Mouse (Mus musculus) liver, embryonic 13.5 days (tissue): ENCODE measurements around the gene Zc3h4. TPM values are rescaled to one million over a fixed set of nuclear protein-coding genes. Genes with fewer than 3 reads are reported as not detected.

Experiments used
- ATAC-seq: fragments of 200-750 bp; cut with Nextera tagmentation; 2 replicates; pipeline ENCODE4 v1.8.0; 2017; ENCODE audit warnings: low read depth, mild to moderate bottlenecking, moderate number of reproducible peaks, moderate library complexity
- DNase-seq: peaks from one replicate; pipeline ENCODE4 v3.0.0; 2022
- H3K27ac ChIP-seq: fragments of 300-500 bp; sonication (generic); 2 replicates; pipeline ENCODE4 v1.5.1; 2015; ENCODE audit warnings: moderate library complexity, mild to moderate bottlenecking, inconsistent platforms
- H3K27me3 ChIP-seq: fragments of 300-500 bp; sonication (generic); 2 replicates; pipeline ENCODE4 v1.6.1; 2015; ENCODE audit warnings: mild to moderate bottlenecking, inconsistent platforms
- H3K36me3 ChIP-seq: fragments of 300-500 bp; sonication (generic); 2 replicates; pipeline ENCODE4 v1.6.1; 2015; ENCODE audit warnings: mild to moderate bottlenecking, inconsistent platforms
- H3K4me1 ChIP-seq: fragments of 300-500 bp; sonication (generic); replicated peaks from 2 replicates; pipeline ENCODE4 v1.6.1; 2015; ENCODE audit warnings: inconsistent platforms
- H3K4me2 ChIP-seq: fragments of 300-500 bp; sonication (generic); 2 replicates; pipeline ENCODE4 v1.6.1; 2015; ENCODE audit warnings: inconsistent platforms, mild to moderate bottlenecking, moderate library complexity
- H3K4me3 ChIP-seq: fragments of 300-500 bp; sonication (generic); replicated peaks from 2 replicates; pipeline ENCODE4 v1.5.1; 2015; ENCODE audit warnings: mild to moderate bottlenecking, inconsistent platforms
- H3K9ac ChIP-seq: fragments of 300-500 bp; sonication (generic); 2 replicates; pipeline ENCODE4 v1.6.1; 2015; ENCODE audit warnings: mild to moderate bottlenecking, inconsistent platforms
- H3K9me3 ChIP-seq: fragments of 300-500 bp; sonication (generic); replicated peaks from 2 replicates; pipeline ENCODE4 v1.6.1; 2016; ENCODE audit warnings: inconsistent platforms
- WGBS: fragments of 180-500 bp; shearing (Covaris S2); methylation state at CpG from one replicate; pipeline ENCODE4 v1.1.7; 2015; ENCODE audit not compliant: insufficient replicate concordance; 5-methylcytosine and 5-hydroxymethylcytosine counted together
- polyA plus RNA-seq: library from polyadenylated mRNA; unstranded; fragments of >200 nt; fragmentation: Nextera tagmentation; extraction: Ambion mirVana; gene quantifications from 2 replicates; pipeline ENCODE4 v1.2.1, GENCODE M21; 2015

Gene Zc3h4
- polyA plus RNA-seq, 1 experiment from 2014 or later: 8.3 TPM

- Histone ChIP-seq H3K27me3 (peaks cover 88% of the 10 kb centered on the region), H3K36me3 (no peaks in the 10 kb centered on the region), H3K9ac (no peak overlapping the region), H3K27ac (no peak overlapping the region), H3K9me3 (no peaks in the 10 kb centered on the region), H3K4me2 (no peak overlapping the region), H3K4me3 (no peak overlapping the region), H3K4me1 (peaks cover 21% of the 10 kb centered on the region)
- DNase-seq (no peak), ATAC-seq (no peak)
- 20% methylated on average over 9 of the region's 9 CpGs for WGBS
These were observed 70.8 kb downstream of the Zc3h4 start for GRCm38 (mm10) chr7:16471549-16471948.

GRCm38 (mm10) chr7:16472116-16472709 is 71.5 kb downstream of the Zc3h4 start:
- Histone ChIP-seq H3K27ac (no peak overlapping the region), H3K36me3 (no peaks in the 10 kb centered on the region), H3K4me2 (no peak overlapping the region), H3K4me1 (peaks cover 23% of the 10 kb centered on the region), H3K27me3 (peaks cover 94% of the 10 kb centered on the region), H3K9me3 (no peaks in the 10 kb centered on the region), H3K9ac (no peak overlapping the region), H3K4me3 (no peak overlapping the region)
- ATAC-seq (no peak), DNase-seq (no peak)
- 18% methylated on average over 17 of the region's 17 CpGs for WGBS

DNA sequence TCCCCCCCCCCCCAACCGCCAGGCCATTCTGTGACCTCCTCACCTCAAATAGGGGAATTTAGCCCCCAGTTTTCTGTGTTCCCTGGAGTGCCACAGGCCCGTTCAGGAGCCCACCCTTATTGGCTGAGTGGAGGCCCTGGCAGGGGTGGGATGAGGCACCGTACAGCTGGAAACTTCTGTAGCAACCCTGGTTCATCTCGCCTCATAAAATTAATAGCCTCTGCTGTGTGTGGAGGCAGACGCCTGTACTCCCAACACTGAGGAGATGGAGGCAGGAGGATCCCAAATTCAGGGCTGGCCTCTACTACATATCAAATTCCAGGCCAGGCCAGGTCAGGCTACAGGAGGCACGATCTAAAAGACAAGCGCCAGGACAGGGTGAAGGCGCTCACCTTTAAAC is 73.1 kb downstream of the Zc3h4 start:
- Histone ChIP-seq H3K9me3 (no peaks in the 10 kb centered on the region), H3K4me1 (peaks cover 23% of the 10 kb centered on the region), H3K9ac (no peak overlapping the region), H3K4me2 (no peak overlapping the region), H3K4me3 (no peak overlapping the region), H3K27me3 (peaks cover 92% of the 10 kb centered on the region), H3K27ac (no peak overlapping the region), H3K36me3 (no peaks in the 10 kb centered on the region)
- 58% methylated on average over 8 of the region's 8 CpGs for WGBS
- DNase-seq (no peak), ATAC-seq (no peak)

- H3K9me3 ChIP-seq: no peaks in the 10 kb centered on the region
- H3K27ac ChIP-seq: no peak overlapping the region
- no peak for ATAC-seq
- H3K36me3 ChIP-seq: no peaks in the 10 kb centered on the region
- H3K27me3 ChIP-seq: peaks cover 86% of the 10 kb centered on the region
- H3K4me3 ChIP-seq: peak overlapping the region; percentile 27
- no peak for DNase-seq
- H3K4me1 ChIP-seq: peaks cover 23% of the 10 kb centered on the region
- H3K4me2 ChIP-seq: peak overlapping the region; percentile 46
- H3K9ac ChIP-seq: no peak overlapping the region
- WGBS: 6% methylated on average over 33 of the region's 33 CpGs
These were observed 73.7 kb downstream of the Zc3h4 start for GRCm38 (mm10) chr7:16474445-16474844.

DNA sequence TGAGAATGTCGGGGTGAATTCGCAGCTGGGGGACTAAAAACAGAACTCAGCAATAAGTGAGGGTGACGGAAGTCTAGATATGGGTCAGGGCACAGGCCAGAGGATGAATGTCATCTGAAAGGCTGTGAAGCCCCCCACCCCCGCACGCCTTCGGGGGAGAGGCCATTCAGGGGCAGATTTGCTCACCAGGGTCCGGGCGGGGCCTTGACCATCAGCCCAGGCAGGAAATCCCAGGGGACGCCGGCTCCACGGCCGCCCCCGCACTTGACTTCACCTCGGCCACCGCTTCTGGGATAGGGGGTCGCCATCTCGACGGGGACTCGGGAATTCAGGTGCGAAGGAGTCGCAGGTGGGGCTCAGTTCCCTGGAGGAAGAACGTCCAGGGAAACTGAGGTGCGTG is 74.6 kb downstream of the Zc3h4 start:
- Histone ChIP-seq H3K4me2 (no peak overlapping the region), H3K4me3 (peak overlapping the region; percentile 16), H3K9ac (no peak overlapping the region), H3K4me1 (peaks cover 23% of the 10 kb centered on the region), H3K27me3 (peaks cover 78% of the 10 kb centered on the region), H3K9me3 (no peaks in the 10 kb centered on the region), H3K27ac (no peak overlapping the region), H3K36me3 (no peaks in the 10 kb centered on the region)
- DNase-seq: no peak
- WGBS: 5% methylated on average over 23 of the region's 23 CpGs
- no peak for ATAC-seq

- peaks cover 23% of the 10 kb centered on the region for H3K4me1 ChIP-seq
- H3K9ac ChIP-seq: no peak overlapping the region
- H3K27me3 ChIP-seq: peaks cover 73% of the 10 kb centered on the region
- no peak for DNase-seq
- H3K9me3 ChIP-seq: no peaks in the 10 kb centered on the region
- no peaks in the 10 kb centered on the region for H3K36me3 ChIP-seq
- peak overlapping the region; percentile 28 for H3K4me3 ChIP-seq
- H3K27ac ChIP-seq: no peak overlapping the region
- H3K4me2 ChIP-seq: peak overlapping the region; percentile 56
- 3% methylated on average over 58 of the region's 59 CpGs for WGBS
- ATAC-seq: peak; percentile 23; the same call in 1 of the 2 replicates
These were observed 75.3 kb downstream of the Zc3h4 start for GRCm38 (mm10) chr7:16475764-16476599.

DNA sequence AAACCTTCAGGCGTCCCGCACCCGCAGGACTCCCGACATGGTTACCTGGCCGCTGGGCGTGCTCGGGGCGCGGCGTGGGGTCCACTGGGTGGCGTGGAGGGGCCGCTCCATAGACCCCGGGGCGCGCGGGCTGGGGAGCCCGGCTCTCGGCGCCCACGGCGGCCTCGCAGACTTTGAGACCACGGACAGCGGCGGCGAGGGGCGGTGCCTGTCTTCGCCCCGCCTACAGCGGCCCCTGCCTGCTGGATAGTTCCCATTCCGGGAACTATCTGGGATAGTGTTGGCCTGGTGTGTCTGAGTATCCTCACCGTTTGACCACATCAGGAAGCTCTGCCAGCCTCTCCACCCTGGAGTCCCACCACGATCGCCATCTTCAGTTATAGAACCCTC is 75.9 kb downstream of the Zc3h4 start:
- Histone ChIP-seq H3K9ac (no peak overlapping the region), H3K27ac (no peak overlapping the region), H3K4me1 (peaks cover 23% of the 10 kb centered on the region), H3K9me3 (no peaks in the 10 kb centered on the region), H3K4me2 (peak overlapping the region; percentile 56), H3K27me3 (peaks cover 67% of the 10 kb centered on the region), H3K4me3 (peak overlapping the region; percentile 28), H3K36me3 (no peaks in the 10 kb centered on the region)
- WGBS: 3% methylated on average over 34 of the region's 34 CpGs
- DNase-seq: no peak
- ATAC-seq: no peak

GRCm38 (mm10) chr7:16477628-16478027 is 76.9 kb downstream of the Zc3h4 start, which contains the start of gene Npas1:
Gene Npas1 (minus strand): TSS chr7:16477728.
- H3K27me3 ChIP-seq: peaks cover 56% of the 10 kb centered on the region
- H3K27ac ChIP-seq: no peak within 1 kb of the TSS
- H3K9ac ChIP-seq: no peak within 1 kb of the TSS
- 71% methylated on average over 8 of the region's 8 CpGs for WGBS
- H3K4me2 ChIP-seq: peak within 1 kb of the TSS; percentile 56
- peak within 1 kb of the TSS; percentile 28 for H3K4me3 ChIP-seq
- DNase-seq (no peak), ATAC-seq (no peak)
- H3K36me3 ChIP-seq: no peaks in the 10 kb centered on the region
- H3K4me1 ChIP-seq: peaks cover 23% of the 10 kb centered on the region
- no peaks in the 10 kb centered on the region for H3K9me3 ChIP-seq

Other genes with a start within 250 kb of the Zc3h4 start
- 2.1 and 2.3 TPM in 2 replicates for gene Meis3, start 225.8 kb upstream of the Zc3h4 start, polyA plus RNA-seq
- gene Dhx34, start 178.9 kb upstream of the Zc3h4 start, polyA plus RNA-seq: 6.0 and 6.4 TPM in 2 replicates
- 0.72 and 0.77 TPM in 2 replicates for gene C5ar2, start 156.8 kb upstream of the Zc3h4 start, polyA plus RNA-seq
- 1.4 TPM in 2 replicates for gene C5ar1, start 141.4 kb upstream of the Zc3h4 start, polyA plus RNA-seq
- 3.9 and 4.4 TPM in 2 replicates for gene Inafm1, start 127.3 kb upstream of the Zc3h4 start, polyA plus RNA-seq
- 12.6 and 17.5 TPM in 2 replicates for gene Ccdc9, start 114.1 kb upstream of the Zc3h4 start, polyA plus RNA-seq
- gene Bbc3, start 92.5 kb upstream of the Zc3h4 start, polyA plus RNA-seq: 4.1 and 4.5 TPM in 2 replicates
- gene Sae1, start 13.1 kb upstream of the Zc3h4 start, polyA plus RNA-seq: 144 and 161 TPM in 2 replicates
- 30.0 and 35.4 TPM in 2 replicates for gene Tmem160, start 51.9 kb downstream of the Zc3h4 start, polyA plus RNA-seq
- gene Npas1, start 76.8 kb downstream of the Zc3h4 start, polyA plus RNA-seq: 0.13 and 0.16 TPM in 2 replicates
- 1.7 and 2.3 TPM in 2 replicates for gene Arhgap35, start 214.1 kb downstream of the Zc3h4 start, polyA plus RNA-seq